Mouse (Mus musculus) stomach, postnatal 0 days (tissue): ENCODE results near the gene Smad5.

Experiments
- CTCF ChIP-seq: IDR thresholded peaks from 2 replicates; pipeline ENCODE4 v1.5.1; 2016; ENCODE audit warnings: antibody characterized with exemption, low read depth, mild to moderate bottlenecking, moderate library complexity
- EP300 ChIP-seq: optimal IDR thresholded peaks from 2 replicates; pipeline ENCODE3; 2016; ENCODE audit warnings: antibody characterized with exemption

DNA sequence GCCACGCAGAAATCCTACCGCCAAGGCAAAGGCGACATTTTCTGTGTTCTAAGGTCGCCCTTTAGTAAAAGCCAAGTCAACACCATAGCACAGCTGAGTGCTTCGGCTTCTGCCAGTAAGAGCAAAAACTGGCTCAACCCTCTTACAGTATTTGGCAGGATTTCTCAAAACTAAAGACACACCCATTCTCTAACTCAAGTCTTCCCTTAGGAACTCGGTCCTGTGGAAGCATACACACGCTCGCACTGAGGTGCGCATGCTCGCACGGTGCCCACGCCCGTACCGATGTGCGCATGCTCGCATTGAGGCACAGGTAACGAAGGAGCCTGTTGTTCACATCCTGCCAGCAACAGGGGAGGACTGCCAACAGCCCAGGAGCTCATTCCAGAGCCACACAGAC lies 20.5 kb upstream of the Smad5 start:
- no peak for TF ChIP-seq EP300
- no peak for TF ChIP-seq CTCF
